Mouse (Mus musculus) brain, embryonic 18.5 days (tissue): ENCODE data around the gene Cbx7.
"Not testable (repeated sequence)": the region's sequence is repeated elsewhere in the genome, so short reads cannot be mapped to it uniquely, and the experiment has no call there.

Experiments used
- DNase-seq: peaks from one replicate; pipeline ENCODE4 v3.0.0-alpha.2; 2012; ENCODE audit warnings: low read depth, low spot score

Cbx7 gene

GRCm38 (mm10) chr15:79895221-79896079, 75.5 kb downstream of the Cbx7 start:
- not testable (repeated sequence) for DNase-seq

GRCm38 (mm10) chr15:79894343-79894742, 76.6 kb downstream of the Cbx7 start:
- no peak for DNase-seq

- DNase-seq = no peak
These were observed 77.1 kb downstream of the Cbx7 start for GRCm38 (mm10) chr15:79893824-79894123.

GRCm38 (mm10) chr15:79892995-79893823, 77.7 kb downstream of the Cbx7 start:
- DNase-seq = no peak

GRCm38 (mm10) chr15:79892213-79892541, 78.7 kb downstream of the Cbx7 start:
- DNase-seq = no peak

- no peak for DNase-seq
These were observed 79.3 kb downstream of the Cbx7 start, which contains the start of gene Apobec3 for GRCm38 (mm10) chr15:79891436-79892212. Apobec3 (plus strand) TSS chr15:79891659.

- no peak for DNase-seq
These were observed 86.1 kb downstream of the Cbx7 start for GRCm38 (mm10) chr15:79884820-79885219.

GRCm38 (mm10) chr15:79883352-79883822, 87.5 kb downstream of the Cbx7 start:
- peak; percentile 80 for DNase-seq

- peak; percentile 80 for DNase-seq
These were observed 88.2 kb downstream of the Cbx7 start for GRCm38 (mm10) chr15:79882623-79883267.

- no peak for DNase-seq
These were observed 90.4 kb downstream of the Cbx7 start for GRCm38 (mm10) chr15:79880477-79880876.

GRCm38 (mm10) chr15:79879319-79879718, 91.6 kb downstream of the Cbx7 start:
- peak; percentile 69 for DNase-seq

GRCm38 (mm10) chr15:79878725-79879136, 92.2 kb downstream of the Cbx7 start:
- no peak for DNase-seq

- DNase-seq = no peak
These were observed 95.5 kb downstream of the Cbx7 start for GRCm38 (mm10) chr15:79875261-79875995.

- no peak for DNase-seq
These were observed 96.9 kb downstream of the Cbx7 start for GRCm38 (mm10) chr15:79873995-79874394.

- no peak for DNase-seq
These were observed 97.4 kb downstream of the Cbx7 start for GRCm38 (mm10) chr15:79873545-79873944.

- no peak for DNase-seq
These were observed 103.5 kb downstream of the Cbx7 start for GRCm38 (mm10) chr15:79867260-79868002.
